Mouse (Mus musculus): ENCODE measurements at regions not wholly inside any gene's neighbourhood (a gene's known extent, or its start where the extent isn't known, plus 50 kb on each side); places are given as distances from the start of the nearest gene placed in this dataset.

DNA sequence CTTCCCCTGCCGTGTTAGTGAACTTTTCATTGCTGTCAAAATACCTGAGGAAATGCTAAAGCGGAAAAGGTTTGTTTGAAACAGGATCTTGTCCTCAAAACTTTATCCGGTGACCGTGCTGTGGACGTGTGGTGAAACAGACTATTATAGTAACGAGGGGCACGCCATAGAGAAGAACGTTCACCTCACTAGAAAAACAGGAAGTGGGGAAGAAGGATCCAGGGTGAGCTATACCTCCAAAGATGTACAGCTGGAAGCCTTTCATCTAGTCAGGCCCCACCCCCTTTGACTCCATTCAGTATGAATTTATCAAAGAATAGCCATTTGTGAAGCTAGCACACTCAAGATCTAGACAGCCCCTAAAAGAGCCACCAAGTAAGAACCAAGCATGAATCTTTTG, 135.5 kb upstream of the Dyrk2 start:
- TF ChIP-seq CTCF (IDR thresholded peaks at IDR 0.05): no peak
- DNase-seq (ENCODE audit: extremely low spot score in 1 of 2, low spot score in 2 of 2): no peak
- no peak overlapping the region for H3K4me3 ChIP-seq
- intact Hi-C loops (cut with DNase I): no loop called here
- H3K27ac ChIP-seq: no peak overlapping the region

DNA sequence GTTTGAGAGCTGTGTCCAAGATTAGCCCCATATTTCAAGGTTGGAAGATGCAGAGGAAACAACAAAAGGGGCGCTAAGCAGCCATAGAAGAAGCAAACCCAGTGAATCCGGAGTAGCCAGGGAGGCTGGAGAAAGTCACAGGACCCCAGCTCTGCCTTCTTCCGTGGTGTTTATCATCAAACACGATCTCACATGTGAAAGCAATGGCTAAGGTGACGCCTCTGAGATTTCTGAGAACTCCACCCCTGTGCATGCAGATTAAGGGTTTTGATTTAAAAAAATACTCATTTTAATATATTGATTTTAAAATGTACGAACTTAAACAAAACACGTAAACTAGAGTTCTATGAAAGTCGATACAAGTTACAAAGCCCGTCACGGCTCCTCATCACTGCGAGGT, 134.4 kb upstream of the Dyrk2 start:
- Histone ChIP-seq H3K4me3 (no peak overlapping the region), H3K27ac (no peak overlapping the region)
- DNase-seq (ENCODE audit: extremely low spot score in 1 of 2, low spot score in 2 of 2): no peak
- TF ChIP-seq CTCF (IDR thresholded peaks at IDR 0.05): no peak
- intact Hi-C loops (cut with DNase I): no loop called here

DNA sequence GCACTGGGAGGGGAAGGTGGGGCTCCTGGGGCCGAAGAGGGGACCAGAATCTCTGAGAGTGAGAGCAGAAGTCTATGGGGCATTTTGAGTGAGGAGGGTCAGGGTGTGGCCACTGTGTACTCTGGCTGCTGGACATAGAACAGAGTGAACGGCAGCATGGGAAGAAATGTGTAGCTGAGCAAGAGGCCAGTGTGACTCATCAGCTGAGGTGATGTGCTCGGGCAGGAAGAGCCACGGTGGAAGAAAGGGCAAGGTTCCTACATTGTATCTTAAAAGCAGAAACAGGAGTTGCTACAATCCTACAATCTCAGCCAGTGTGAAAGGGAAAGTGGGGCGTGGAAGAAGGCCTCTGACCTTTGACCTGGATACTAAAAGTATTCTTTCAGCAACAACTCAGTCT, 133.8 kb upstream of the Dyrk2 start:
- DNase-seq (ENCODE audit: extremely low spot score in 1 of 2, low spot score in 2 of 2): no peak
- intact Hi-C loops (cut with DNase I): no loop called here
- TF ChIP-seq CTCF (IDR thresholded peaks at IDR 0.05): no peak

DNA sequence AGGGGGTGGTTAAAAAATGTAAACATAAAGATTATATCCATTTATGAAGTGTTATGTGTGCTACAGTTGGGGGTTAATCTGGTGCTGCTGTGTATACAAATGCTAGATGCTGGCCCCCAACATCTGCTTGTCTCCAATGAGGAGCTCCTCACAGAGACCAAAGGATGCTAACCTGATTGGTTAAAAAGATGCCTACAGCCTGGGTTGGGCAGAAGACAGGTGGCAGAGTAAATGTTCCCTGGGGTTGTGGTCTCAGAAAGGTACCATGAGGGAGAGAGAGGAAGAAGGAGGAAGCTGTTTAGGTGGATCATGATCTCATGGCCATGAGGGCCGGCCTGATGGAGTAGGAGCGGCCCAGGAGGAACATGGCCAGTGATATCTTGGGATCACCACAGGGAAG, 133.0 kb upstream of the Dyrk2 start:
- TF ChIP-seq CTCF (IDR thresholded peaks at IDR 0.05): no peak
- DNase-seq (ENCODE audit: extremely low spot score in 1 of 2, low spot score in 2 of 2): no peak
- H3K27ac ChIP-seq: no peak overlapping the region
- intact Hi-C loops (cut with DNase I): no loop called here
- H3K4me3 ChIP-seq: no peak overlapping the region

More for the DNA sequence above, 133.8 kb upstream of the Dyrk2 start:
- Histone ChIP-seq H3K4me3 (no peak overlapping the region), H3K27ac (no peak overlapping the region)

DNA sequence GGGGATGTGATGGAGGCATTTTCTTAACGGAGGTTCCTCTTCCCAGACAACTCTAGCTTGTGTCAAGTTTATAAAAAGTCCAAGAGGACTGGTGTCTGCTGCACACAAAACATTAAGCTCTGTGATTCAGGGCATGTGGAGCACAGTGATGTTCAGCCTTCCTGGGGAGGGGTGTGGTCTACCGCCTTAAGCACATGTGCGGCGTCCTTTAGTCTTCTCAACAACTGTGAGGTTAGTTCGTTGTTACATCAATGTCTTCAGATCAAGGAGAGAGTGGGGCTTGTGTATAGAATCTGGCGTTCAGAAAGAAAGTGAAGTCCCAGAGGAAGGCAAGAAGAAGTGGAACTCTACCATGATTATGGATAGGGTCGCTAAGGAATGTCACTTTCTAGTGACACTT, 131.9 kb upstream of the Dyrk2 start:
- DNase-seq (ENCODE audit: extremely low spot score in 1 of 2, low spot score in 2 of 2): no peak
- Histone ChIP-seq H3K27ac (no peak overlapping the region), H3K4me3 (no peak overlapping the region)
- no peak for TF ChIP-seq CTCF (IDR thresholded peaks at IDR 0.05)
- intact Hi-C loops (cut with DNase I): no loop called here

DNA sequence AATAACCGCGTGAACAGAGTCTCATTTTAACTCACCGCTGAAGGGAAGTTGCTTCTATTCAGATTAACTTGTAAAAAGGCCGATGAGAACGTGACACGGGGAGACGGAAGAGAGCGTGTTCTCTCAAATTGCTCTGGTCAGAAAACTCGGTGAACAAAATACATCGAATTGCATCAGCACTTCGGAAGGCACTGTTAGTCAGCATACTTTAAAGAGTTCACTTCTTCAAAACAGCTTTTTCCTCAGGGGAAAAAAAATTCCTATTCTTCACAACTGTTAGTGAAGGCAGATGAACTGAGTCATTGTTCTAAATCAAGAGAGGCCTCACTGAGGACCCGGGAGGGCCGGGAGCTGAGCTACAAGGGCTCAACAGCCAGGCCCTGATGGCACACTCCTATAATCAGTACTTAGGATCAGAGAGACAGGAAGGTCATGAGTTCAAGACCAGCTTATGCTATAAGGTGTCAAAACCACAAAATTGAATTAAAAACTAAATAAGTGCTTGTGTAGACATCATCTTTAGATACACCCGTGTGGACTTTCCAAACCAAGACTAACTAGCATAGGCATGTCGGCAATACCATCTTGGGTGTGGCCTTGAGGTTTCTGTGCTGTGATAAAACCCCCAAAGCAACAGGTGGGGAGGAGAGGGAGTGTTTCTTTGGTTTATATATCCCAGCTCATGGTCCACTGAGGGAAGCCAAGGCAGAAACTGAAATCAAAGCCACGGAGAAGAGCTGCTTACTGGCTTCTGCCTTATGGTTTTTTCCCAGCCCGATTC, 131.2 kb upstream of the Dyrk2 start:
- DNase-seq (ENCODE audit: extremely low spot score in 1 of 2, low spot score in 2 of 2): no peak
- Histone ChIP-seq H3K27ac (no peak overlapping the region), H3K4me3 (no peak overlapping the region)
- no peak for TF ChIP-seq CTCF (IDR thresholded peaks at IDR 0.05)
- intact Hi-C loops (cut with DNase I): no loop called here

DNA sequence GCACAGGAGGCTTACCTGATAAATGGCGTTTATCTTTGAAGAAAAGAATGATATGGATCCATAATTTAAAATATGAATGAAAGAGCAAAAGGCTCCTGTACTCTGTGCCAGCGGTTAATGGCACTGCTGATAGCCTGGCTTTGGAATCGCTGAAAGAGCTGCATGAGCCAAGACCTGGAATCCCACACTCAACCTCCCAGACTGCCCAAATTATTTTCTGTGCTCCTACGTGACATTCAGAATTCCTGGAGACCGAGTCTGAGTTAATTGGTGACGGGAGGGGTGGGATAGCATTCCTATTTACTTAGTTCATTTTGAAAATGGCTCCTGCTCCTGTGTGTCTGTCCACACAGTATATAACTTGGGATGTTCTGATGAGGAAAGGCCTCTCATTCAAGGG, 129.0 kb upstream of the Dyrk2 start:
- H3K27ac ChIP-seq: no peak overlapping the region
- intact Hi-C loops (cut with DNase I): no loop called here
- DNase-seq (ENCODE audit: extremely low spot score in 1 of 2, low spot score in 2 of 2): no peak
- no peak for TF ChIP-seq CTCF (IDR thresholded peaks at IDR 0.05)
- no peak overlapping the region for H3K4me3 ChIP-seq

DNA sequence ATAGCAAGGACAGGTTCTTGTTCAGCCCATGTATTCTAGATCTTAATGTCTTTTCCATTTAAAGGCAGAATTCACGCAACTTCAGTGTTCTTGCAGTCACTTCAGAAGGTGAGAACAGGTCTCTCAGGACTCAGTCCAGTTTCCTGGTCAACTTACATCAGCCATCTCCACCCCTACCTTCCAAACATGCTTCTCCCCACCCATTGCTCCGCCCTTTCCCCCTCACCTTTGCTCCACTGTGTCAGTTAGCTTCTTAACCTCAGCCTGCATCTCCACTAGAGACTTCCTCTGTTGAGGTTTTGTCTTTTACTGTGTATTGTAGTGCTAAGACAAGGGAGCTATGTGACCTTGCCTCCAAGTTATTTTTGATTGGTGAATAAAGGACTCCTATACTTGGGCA, 127.0 kb upstream of the Dyrk2 start:
- intact Hi-C loops (cut with DNase I): no loop called here
- DNase-seq (ENCODE audit: extremely low spot score in 1 of 2, low spot score in 2 of 2): no peak
- TF ChIP-seq CTCF (IDR thresholded peaks at IDR 0.05): no peak
- Histone ChIP-seq H3K4me3 (no peak overlapping the region), H3K27ac (no peak overlapping the region)

DNA sequence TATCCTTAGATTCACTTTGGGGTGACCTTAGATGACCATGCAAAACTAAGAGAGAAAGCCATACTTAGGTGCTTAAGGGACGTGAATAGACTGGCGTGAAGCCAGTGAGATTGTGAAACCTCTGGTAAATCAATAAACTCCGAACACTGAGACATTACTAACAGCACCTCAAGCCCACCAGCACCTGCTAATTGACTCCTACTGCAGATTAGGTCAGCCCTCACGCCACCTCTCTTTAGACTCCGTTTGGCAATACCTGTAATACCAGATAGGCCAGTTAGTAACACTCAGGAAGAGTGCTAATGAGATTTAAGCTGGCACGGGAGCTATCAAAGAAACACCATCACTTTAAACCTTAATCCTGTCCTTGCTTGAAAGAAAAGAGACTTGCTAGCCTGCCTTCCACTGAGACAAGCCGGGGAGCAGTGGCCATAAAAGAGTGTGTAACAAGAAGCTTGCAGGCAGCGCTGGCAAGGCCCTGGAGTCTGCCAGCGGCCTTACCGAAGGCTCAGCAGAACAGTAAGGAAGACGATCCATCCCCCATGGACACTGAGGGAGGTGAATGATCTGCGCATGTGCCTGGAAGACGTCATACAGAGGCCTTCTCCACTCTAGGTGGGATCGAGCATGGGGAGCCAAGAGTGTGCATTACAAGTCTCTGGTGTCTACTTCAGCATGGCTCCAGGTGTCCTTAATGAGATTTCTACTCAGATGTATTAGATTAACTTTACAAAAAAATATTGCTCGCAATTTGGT, 124.0 kb upstream of the Dyrk2 start:
- H3K27ac ChIP-seq: no peak overlapping the region
- TF ChIP-seq CTCF (IDR thresholded peaks at IDR 0.05): no peak
- intact Hi-C loops (cut with DNase I): no loop called here
- no peak overlapping the region for H3K4me3 ChIP-seq
- no peak for DNase-seq (ENCODE audit: extremely low spot score in 1 of 2, low spot score in 2 of 2)

DNA sequence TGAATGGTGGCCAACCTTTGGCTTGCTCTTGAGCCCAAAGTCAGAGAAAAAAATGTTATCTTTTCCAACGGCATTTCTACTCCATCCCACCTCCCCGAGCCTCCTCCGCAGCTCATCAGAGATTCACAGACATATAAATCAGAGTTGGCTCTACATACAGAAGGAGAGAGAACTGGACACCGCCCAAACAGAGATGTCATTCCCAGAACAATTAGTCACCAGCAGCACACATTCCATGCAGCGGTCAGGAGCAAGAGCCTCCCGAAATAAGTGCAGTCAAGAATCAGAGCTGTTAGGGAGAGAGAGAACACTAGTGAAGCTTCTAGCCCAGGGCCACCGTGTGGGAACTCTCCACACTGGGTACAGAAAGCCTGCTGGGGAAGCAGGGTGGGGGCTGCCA, 121.2 kb upstream of the Dyrk2 start:
- intact Hi-C loops (cut with DNase I): loop anchor here (2.0 kb wide), 1 partner anchor 36 kb away; no protein-coding TSS in a partner anchor
- peak; percentile 17 to 53 for DNase-seq (ENCODE audit: extremely low spot score in 1 of 2, low spot score in 2 of 2)
- TF ChIP-seq CTCF (IDR thresholded peaks at IDR 0.05): no peak
- Histone ChIP-seq H3K4me3 (no peak overlapping the region), H3K27ac (no peak overlapping the region)

DNA sequence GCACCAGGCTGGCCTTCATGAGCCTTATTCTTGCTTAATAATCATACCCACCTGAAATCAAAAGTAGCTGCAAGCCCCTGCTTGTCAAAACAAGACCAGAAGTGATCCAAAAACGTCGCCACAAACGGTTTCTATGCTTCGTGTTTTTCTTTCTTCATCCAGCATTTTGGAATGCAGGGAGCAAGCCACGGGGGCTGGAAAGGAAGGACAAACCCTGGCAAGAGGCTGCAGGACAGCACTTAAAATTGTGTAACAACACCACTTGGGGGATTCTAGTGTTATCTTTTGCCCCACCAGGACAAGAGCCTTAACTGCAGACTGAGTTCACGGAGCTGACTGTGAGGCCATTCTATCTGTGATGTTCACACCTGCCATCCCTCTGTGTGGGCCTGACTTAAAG, 120.5 kb upstream of the Dyrk2 start:
- DNase-seq (ENCODE audit: extremely low spot score in 1 of 2, low spot score in 2 of 2): no peak
- Histone ChIP-seq H3K27ac (0 out of 2 replicates have a peak overlapping the region, but pooled peaks have one; percentile 7), H3K4me3 (no peak overlapping the region)
- no peak for TF ChIP-seq CTCF (IDR thresholded peaks at IDR 0.05)
- intact Hi-C loops (cut with DNase I): loop anchor here (2.0 kb wide), 1 partner anchor 36 kb away; no protein-coding TSS in a partner anchor

DNA sequence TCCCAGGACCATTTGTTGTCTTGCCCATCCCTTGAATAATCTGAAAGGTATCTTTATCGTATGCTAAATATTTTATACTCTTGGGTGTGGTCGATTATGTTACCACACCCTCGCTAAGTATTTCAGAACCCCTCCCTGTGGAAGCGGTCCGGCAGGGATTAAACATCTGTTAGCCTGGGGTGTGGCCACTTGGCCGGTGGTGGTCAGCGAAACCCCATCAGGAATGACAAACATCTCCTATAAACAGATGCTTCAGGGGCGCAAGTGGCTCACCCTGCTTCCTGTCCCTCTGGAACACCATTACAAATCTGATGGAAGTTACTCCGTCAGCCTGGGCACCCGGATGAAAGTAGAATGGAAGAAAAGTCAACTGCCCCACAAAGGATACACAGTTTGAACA, 119.8 kb upstream of the Dyrk2 start:
- no peak for TF ChIP-seq CTCF (IDR thresholded peaks at IDR 0.05)
- intact Hi-C loops (cut with DNase I): loop anchor here (2.0 kb wide), 1 partner anchor 37 kb away; no protein-coding TSS in a partner anchor
- H3K4me3 ChIP-seq: no peak overlapping the region
- no peak for DNase-seq (ENCODE audit: extremely low spot score in 1 of 2, low spot score in 2 of 2)
- no peak overlapping the region for H3K27ac ChIP-seq
